Mouse (Mus musculus): ENCODE measurements around the gene Bpifb3.

Bpifb3 gene

GRCm38 (mm10) chr2:153917930-153918329, at the start of gene Bpifb3:
Gene Bpifb3 (plus strand): TSS chr2:153918230.
- DNase-seq (ENCODE audit: low spot score) = no peak

- DNase-seq (ENCODE audit: low spot score) = no peak
These were observed 47.0 kb upstream of the Bpifb3 start, which contains the start of gene Sun5 for GRCm38 (mm10) chr2:153870984-153871383. Gene Sun5 (minus strand): TSS chr2:153871084.

GRCm38 (mm10) chr2:153874745-153875144, 43.3 kb upstream of the Bpifb3 start, which contains the start of gene Bpifb2:
Gene Bpifb2 (plus strand): TSS chr2:153875045.
- no peak for DNase-seq (ENCODE audit: low spot score)

GRCm38 (mm10) chr2:153899111-153899510, 18.9 kb upstream of the Bpifb3 start:
- no peak for DNase-seq (ENCODE audit: low spot score)

- DNase-seq (ENCODE audit: low spot score) = no peak
These were observed 17.9 kb upstream of the Bpifb3 start, which contains the start of gene Bpifb6 for GRCm38 (mm10) chr2:153900088-153900487. Gene Bpifb6 (plus strand): TSS chr2:153900388.

- DNase-seq (ENCODE audit: low spot score) = no peak
These were observed 15.3 kb upstream of the Bpifb3 start for GRCm38 (mm10) chr2:153902726-153903125.

GRCm38 (mm10) chr2:153906626-153907025, 11.4 kb upstream of the Bpifb3 start:
- no peak for DNase-seq (ENCODE audit: low spot score)

GRCm38 (mm10) chr2:153914151-153914550, 3.9 kb upstream of the Bpifb3 start:
- no peak for DNase-seq (ENCODE audit: low spot score)

- DNase-seq (ENCODE audit: low spot score) = no peak
These were observed 3.2 kb downstream of the Bpifb3 start for GRCm38 (mm10) chr2:153921246-153921645.

GRCm38 (mm10) chr2:153929871-153930413, 11.9 kb downstream of the Bpifb3 start:
- DNase-seq (ENCODE audit: low spot score) = peak; percentile 36

GRCm38 (mm10) chr2:153931125-153931524, 13.1 kb downstream of the Bpifb3 start:
- DNase-seq (ENCODE audit: low spot score) = no peak

- no peak for DNase-seq (ENCODE audit: low spot score)
These were observed 15.3 kb downstream of the Bpifb3 start for GRCm38 (mm10) chr2:153933311-153933710.

GRCm38 (mm10) chr2:153935348-153935747, 17.3 kb downstream of the Bpifb3 start:
- no peak for DNase-seq (ENCODE audit: low spot score)

GRCm38 (mm10) chr2:153937843-153938242, 19.8 kb downstream of the Bpifb3 start, which contains the start of gene Bpifb4:
Gene Bpifb4 (plus strand): TSS chr2:153938212.
- DNase-seq (ENCODE audit: low spot score) = no peak

- peak; percentile 39 for DNase-seq (ENCODE audit: low spot score)
These were observed 25.5 kb downstream of the Bpifb3 start for GRCm38 (mm10) chr2:153943537-153943936.

- DNase-seq (ENCODE audit: low spot score) = no peak
These were observed 26.5 kb downstream of the Bpifb3 start for GRCm38 (mm10) chr2:153944567-153944966.

GRCm38 (mm10) chr2:153952897-153953296, 34.9 kb downstream of the Bpifb3 start:
- peak; percentile 47 for DNase-seq (ENCODE audit: low spot score)

- peak; percentile 61 for DNase-seq (ENCODE audit: low spot score)
These were observed 35.8 kb downstream of the Bpifb3 start for GRCm38 (mm10) chr2:153953836-153954235.

GRCm38 (mm10) chr2:153962821-153963331, 44.8 kb downstream of the Bpifb3 start:
- DNase-seq (ENCODE audit: low spot score) = no peak

- no peak for DNase-seq (ENCODE audit: low spot score)
These were observed 45.3 kb downstream of the Bpifb3 start for GRCm38 (mm10) chr2:153963334-153963733.

- DNase-seq (ENCODE audit: low spot score) = no peak
These were observed 52.2 kb downstream of the Bpifb3 start for GRCm38 (mm10) chr2:153970221-153970620.

GRCm38 (mm10) chr2:153974582-153974981, 56.6 kb downstream of the Bpifb3 start, which contains the start of gene Bpifa6:
Gene Bpifa6 (plus strand): TSS chr2:153974945.
- DNase-seq (ENCODE audit: low spot score) = no peak

All from c-Kit-positive CD71-positive TER-119-positive erythroid progenitor cells, embryonic 14.5 days (primary cell).